Comparison of ENCODE assay signal across 11 mouse cellular contexts in the genomic region with DNA sequence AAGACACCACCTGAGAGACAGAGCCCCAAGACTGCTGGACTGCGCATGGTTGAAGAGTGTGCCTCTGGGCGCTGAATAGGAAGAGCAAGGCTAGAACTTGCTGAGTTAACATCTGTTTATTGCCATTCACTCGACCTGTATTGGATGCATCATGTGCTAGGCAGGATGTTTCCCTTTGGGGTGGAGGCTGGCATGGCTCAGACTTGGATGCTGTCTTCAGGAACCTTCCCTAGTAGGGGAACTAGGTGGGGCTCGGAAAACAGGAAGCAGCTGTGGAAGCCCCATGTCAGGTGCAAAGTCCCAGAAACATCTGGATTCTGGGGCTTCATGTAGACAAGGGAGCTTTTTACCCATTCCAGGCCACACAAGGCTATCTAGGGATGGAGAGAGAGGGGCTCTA. TPM values are rescaled to one million over a fixed set of nuclear protein-coding genes. Genes with fewer than 3 reads are reported as not detected.
"Had no signal": no experiment of that assay in that cellular context is flagged by ENCODE, and none has a peak within 500 bp of the region (broad histone marks: within the 10 kb centered on the region; RNA-seq: fewer than 3 reads in every experiment).

No protein-coding gene starts in this region.

- H3K4me3 ChIP-seq: left cerebral cortex, adult 2 months; limb, embryonic 10.5 days; liver, embryonic 13.5 days; midbrain, embryonic 13.5 days had no signal

- H3K27ac ChIP-seq: left cerebral cortex, adult 2 months; limb, embryonic 10.5 days; liver, embryonic 13.5 days; midbrain, embryonic 13.5 days had no signal

- ATAC-seq: liver, postnatal 0 days; midbrain, embryonic 13.5 days had no signal

- H3K9ac ChIP-seq: liver, embryonic 13.5 days; liver, postnatal 0 days; midbrain, embryonic 13.5 days had no signal

- H3K4me2 ChIP-seq: liver, embryonic 13.5 days; midbrain, embryonic 13.5 days had no signal

- H3K27me3 ChIP-seq: liver, embryonic 13.5 days; midbrain, embryonic 13.5 days had no signal

- H3K36me3 ChIP-seq: limb, embryonic 10.5 days; liver, embryonic 13.5 days; midbrain, embryonic 13.5 days had no signal

- DNase-seq: kidney, adult 8-10 months; liver, embryonic 13.5 days; liver, postnatal 0 days; lung, postnatal 36 days; right cerebral cortex, postnatal 14 days; thymus, postnatal 36 days had no signal

- H3K9me3 ChIP-seq: limb, embryonic 10.5 days; liver, embryonic 13.5 days; midbrain, embryonic 13.5 days had no signal

RNA-seq across cellular contexts. Expression of gene Slc24a1, which starts 21.2 kb away (rescaled TPM):
- polyA plus RNA-seq: kidney, embryonic 16.5 days; small intestine, adult 2 months had no signal
